Mouse (Mus musculus) liver, postnatal 0 days (tissue): ENCODE measurements around the gene Gpt2. TPM values are rescaled to one million over a fixed set of nuclear protein-coding genes. Genes with fewer than 3 reads are reported as not detected.
A peak's percentile ranks its signal among the peaks of the same experiment; 100 is the strongest.

Source experiments
- ATAC-seq: fragments of 200-750 bp; cut with Nextera tagmentation; 2 replicates; pipeline ENCODE4 v1.8.0; 2017; ENCODE audit warnings: mild to moderate bottlenecking, moderate library complexity
- DNase-seq: peaks from one replicate; pipeline ENCODE4 v3.0.0-alpha.2; 2016
- H3K27ac ChIP-seq: fragments of 300-500 bp; sonication (generic); 2 replicates; pipeline ENCODE4 v1.5.1; 2014; ENCODE audit warnings: antibody characterized with exemption, moderate library complexity, mild to moderate bottlenecking, low read depth
- H3K27me3 ChIP-seq: fragments of 300-500 bp; sonication (generic); 2 replicates; pipeline ENCODE4 v1.6.1; 2014; ENCODE audit warnings: low read length, control low read depth, mixed read lengths; ENCODE audit not compliant: insufficient read depth
- H3K36me3 ChIP-seq: fragments of 300-500 bp; sonication (generic); replicated peaks from 2 replicates; pipeline ENCODE4 v1.6.1; 2014; ENCODE audit warnings: mild to moderate bottlenecking, control low read depth, low read length, moderate library complexity, mixed read lengths; ENCODE audit not compliant: insufficient read depth
- H3K4me1 ChIP-seq: fragments of 300-500 bp; sonication (generic); 2 replicates; pipeline ENCODE4 v1.6.1; 2014; ENCODE audit warnings: antibody characterized with exemption, mild to moderate bottlenecking, control low read depth; ENCODE audit not compliant: insufficient read depth
- H3K4me2 ChIP-seq: fragments of 300-500 bp; sonication (generic); 2 replicates; pipeline ENCODE4 v1.6.1; 2014; ENCODE audit warnings: low read depth, mild to moderate bottlenecking, low read length, moderate library complexity, mixed read lengths
- H3K4me3 ChIP-seq: fragments of 300-500 bp; sonication (generic); 2 replicates; pipeline ENCODE4 v1.5.1; 2014; ENCODE audit warnings: low read depth, low read length
- H3K9ac ChIP-seq: fragments of 300-500 bp; sonication (generic); replicated peaks from 2 replicates; pipeline ENCODE4 v1.6.1; 2014; ENCODE audit warnings: mild to moderate bottlenecking, moderate library complexity
- H3K9me3 ChIP-seq: fragments of 300-500 bp; sonication (generic); 2 replicates; pipeline ENCODE4 v1.6.1; 2016; ENCODE audit warnings: mild to moderate bottlenecking, control low read depth, low read length, mixed read lengths
- CTCF ChIP-seq: sonication (generic); IDR thresholded peaks from 2 replicates; pipeline ENCODE4 v1.5.1; 2016; ENCODE audit warnings: antibody characterized with exemption, low read depth
- EP300 ChIP-seq: IDR thresholded peaks from 2 replicates; pipeline ENCODE4 v1.6.1; 2016; ENCODE audit warnings: antibody characterized with exemption, low read depth, mild to moderate bottlenecking
- WGBS: fragments of 180-500 bp; shearing (Covaris S2); extraction: QIAGEN DNeasy Blood & Tissue Kit; methylation state at CpG from one replicate; pipeline ENCODE4 v1.1.7; 2014; ENCODE audit not compliant: insufficient replicate concordance; 5-methylcytosine and 5-hydroxymethylcytosine counted together
- polyA plus RNA-seq: library from polyadenylated mRNA; unstranded; fragments of >200 nt; fragmentation: Nextera tagmentation; extraction: Ambion mirVana; gene quantifications from 2 replicates; pipeline ENCODE4 v1.2.1, GENCODE M21; 2015

Gene Gpt2
- polyA plus RNA-seq, 1 experiment from 2014 or later, result 14.4 TPM

- DNase-seq, result no peak
- Histone ChIP-seq H3K9ac (no peak overlapping the region), H3K36me3 (peaks cover 4% of the 10 kb centered on the region), H3K4me2 (no peak overlapping the region), H3K4me3 (no peak overlapping the region), H3K27me3 (no peaks in the 10 kb centered on the region), H3K4me1 (peaks cover 7% of the 10 kb centered on the region), H3K9me3 (no peaks in the 10 kb centered on the region), H3K27ac (no peak overlapping the region)
- no peak for ATAC-seq
- TF ChIP-seq CTCF (no peak), EP300 (no peak)
- WGBS, result 79% methylated on average over 11 of the region's 11 CpGs
These were observed 8.7 kb downstream of the Gpt2 start for GRCm38 (mm10) chr8:85500955-85501685.

GRCm38 (mm10) chr8:85502381-85502780 is 10.0 kb downstream of the Gpt2 start:
- Histone ChIP-seq H3K9me3 (no peaks in the 10 kb centered on the region), H3K27me3 (no peaks in the 10 kb centered on the region), H3K9ac (no peak overlapping the region), H3K4me3 (no peak overlapping the region), H3K4me2 (no peak overlapping the region), H3K27ac (no peak overlapping the region), H3K4me1 (peaks cover 9% of the 10 kb centered on the region), H3K36me3 (peaks cover 4% of the 10 kb centered on the region)
- TF ChIP-seq CTCF, result no peak
- TF ChIP-seq EP300, result no peak
- WGBS, result 42% methylated on average over 2 of the region's 2 CpGs
- DNase-seq, result no peak
- ATAC-seq, result no peak

GRCm38 (mm10) chr8:85503065-85503464 is 10.7 kb downstream of the Gpt2 start:
- no peak for TF ChIP-seq EP300
- no peak overlapping the region for H3K9ac ChIP-seq
- no peaks in the 10 kb centered on the region for H3K27me3 ChIP-seq
- peaks cover 4% of the 10 kb centered on the region for H3K36me3 ChIP-seq
- H3K9me3 ChIP-seq, result no peaks in the 10 kb centered on the region
- peaks cover 9% of the 10 kb centered on the region for H3K4me1 ChIP-seq
- H3K4me2 ChIP-seq, result no peak overlapping the region
- H3K4me3 ChIP-seq, result no peak overlapping the region
- ATAC-seq (no peak), DNase-seq (no peak)
- WGBS, result 81% methylated on average over 3 of the region's 3 CpGs
- H3K27ac ChIP-seq, result no peak overlapping the region

- Histone ChIP-seq H3K4me1 (peaks cover 5% of the 10 kb centered on the region), H3K27ac (no peak overlapping the region), H3K27me3 (no peaks in the 10 kb centered on the region), H3K4me2 (no peak overlapping the region), H3K9me3 (no peaks in the 10 kb centered on the region), H3K9ac (no peak overlapping the region), H3K4me3 (no peak overlapping the region), H3K36me3 (peaks cover 7% of the 10 kb centered on the region)
- WGBS, result 82% methylated on average over 6 of the region's 6 CpGs
- TF ChIP-seq CTCF, result no peak
- TF ChIP-seq EP300, result no peak
- no peak for DNase-seq
- ATAC-seq, result no peak
These were observed 12.3 kb downstream of the Gpt2 start for GRCm38 (mm10) chr8:85504704-85505103.

GRCm38 (mm10) chr8:85506620-85507019 is 14.2 kb downstream of the Gpt2 start:
- no peaks in the 10 kb centered on the region for H3K9me3 ChIP-seq
- DNase-seq, result no peak
- no peak overlapping the region for H3K4me3 ChIP-seq
- H3K36me3 ChIP-seq, result peaks cover 15% of the 10 kb centered on the region
- no peaks in the 10 kb centered on the region for H3K27me3 ChIP-seq
- ATAC-seq, result peak; percentile 69
- H3K4me2 ChIP-seq, result no peak overlapping the region
- H3K9ac ChIP-seq, result no peak overlapping the region
- TF ChIP-seq CTCF (no peak), EP300 (no peak)
- H3K4me1 ChIP-seq, result peaks cover 5% of the 10 kb centered on the region
- WGBS, result 55% methylated on average over 4 of the region's 4 CpGs
- H3K27ac ChIP-seq, result peak overlapping the region; percentile 37; the same call in 1 of the 2 replicates

GRCm38 (mm10) chr8:85508661-85509060 is 16.3 kb downstream of the Gpt2 start:
- WGBS, result 71% methylated on average over 4 of the region's 4 CpGs
- ATAC-seq, result no peak

More at GRCm38 (mm10) chr8:85508661-85509060, 16.3 kb downstream of the Gpt2 start:
- Histone ChIP-seq H3K9ac (no peak overlapping the region), H3K9me3 (no peaks in the 10 kb centered on the region), H3K4me1 (peaks cover 5% of the 10 kb centered on the region), H3K27me3 (no peaks in the 10 kb centered on the region), H3K27ac (no peak overlapping the region), H3K4me3 (no peak overlapping the region), H3K4me2 (no peak overlapping the region), H3K36me3 (peaks cover 12% of the 10 kb centered on the region)
- no peak for DNase-seq
- peak; percentile 26; the same call in 1 of the 2 replicates for TF ChIP-seq CTCF
- no peak for TF ChIP-seq EP300
